Mouse (Mus musculus): ENCODE results near the gene Atp2b4. TPM values are rescaled to one million over a fixed set of nuclear protein-coding genes. Genes with fewer than 3 reads are reported as not detected.
A peak's percentile ranks its signal among the peaks of the same experiment; 100 is the strongest.

The Atp2b4 gene
- total and polyA plus RNA-seq, 3 experiments = 18.8 to 21.1 TPM; not detected in 1

DNA sequence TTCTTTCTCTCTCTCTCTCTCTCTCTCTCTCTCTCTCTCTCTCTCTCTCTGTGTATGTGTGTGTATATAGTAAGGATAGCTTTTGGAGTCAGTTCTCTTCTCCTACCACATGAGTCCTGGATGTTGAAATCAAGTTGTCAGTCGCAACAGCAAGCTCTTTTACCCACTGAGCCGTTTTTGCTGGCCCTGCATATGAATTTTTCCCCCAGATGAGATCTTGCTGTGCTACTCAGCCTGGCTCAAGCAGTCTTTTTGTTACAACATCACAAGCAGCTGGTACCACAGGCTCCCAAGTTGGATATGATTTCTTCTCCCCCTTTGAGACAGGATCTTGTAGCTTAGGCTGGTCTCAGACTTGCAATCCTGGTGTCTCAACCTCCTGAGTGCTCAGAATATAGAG, 17.7 kb upstream of the Atp2b4 start:
- H3K4me1 ChIP-seq (ENCODE audit: control insufficient read depth in 1 of 2, insufficient read depth in 2 of 2, low read length in 2 of 2) = peaks cover 8 to 47% of the 10 kb centered on the region in 2 experiments
- no peak overlapping the region for H3K27ac ChIP-seq (ENCODE audit: control insufficient read depth, low read depth, low read length)
- no peaks in the 10 kb centered on the region for H3K27me3 ChIP-seq (ENCODE audit: control insufficient read depth in 1 of 2, insufficient read depth in 2 of 2, low read length in 2 of 2)
- H3K9ac ChIP-seq (ENCODE audit: control insufficient read depth, low read depth, low read length, poor library complexity, severe bottlenecking) = no peak overlapping the region
- DNase-seq (ENCODE audit: low read depth, low spot score) = no peak
- no peak for TF ChIP-seq BHLHE40 (IDR thresholded peaks at IDR 0.05; ENCODE audit: borderline replicate concordance, low read depth, low read length)
- TF ChIP-seq RCOR1 (IDR thresholded peaks at IDR 0.05; ENCODE audit: low read depth, low read length) = no peak
- no peak for TF ChIP-seq TBP (IDR thresholded peaks at IDR 0.05; ENCODE audit: low read depth, low read length)
- TF ChIP-seq SIN3A (IDR thresholded peaks at IDR 0.05; ENCODE audit: low read length) = no peak
- no peak for TF ChIP-seq TCF12 (IDR thresholded peaks at IDR 0.05; ENCODE audit: low read depth, low read length)
- TF ChIP-seq USF1 (IDR thresholded peaks at IDR 0.05; ENCODE audit: low read depth, low read length) = no peak
- no peak for TF ChIP-seq ELF1 (IDR thresholded peaks at IDR 0.05; ENCODE audit: low read depth, low read length)
- TF ChIP-seq RAD21 (IDR thresholded peaks at IDR 0.05; ENCODE audit: low read depth, low read length) = no peak
- no peak for TF ChIP-seq POLR2AphosphoS5 (IDR thresholded peaks at IDR 0.05; ENCODE audit: borderline replicate concordance, low read depth, low read length)
- TF ChIP-seq ZMIZ1 (IDR thresholded peaks at IDR 0.05; ENCODE audit: low read depth, low read length) = no peak
- TF ChIP-seq KAT2A (conservative IDR thresholded peaks at IDR 0.05; ENCODE audit: low read depth, low read length) = no peak
- no peak for TF ChIP-seq USF2 (IDR thresholded peaks at IDR 0.05; ENCODE audit: borderline replicate concordance in 1 of 2, insufficient read depth in 1 of 2, low read depth in 1 of 2, low read length in 2 of 2)
- no peak for TF ChIP-seq MAFK (IDR thresholded peaks at IDR 0.05; ENCODE audit: borderline replicate concordance, low read depth, low read length)
- no peak for TF ChIP-seq ETS1 (IDR thresholded peaks at IDR 0.05; ENCODE audit: low read depth, low read length)
- no peak overlapping the region for H3K4me3 ChIP-seq (ENCODE audit: control insufficient read depth in 1 of 2, insufficient read depth in 1 of 2, low read depth in 2 of 2, low read length in 2 of 2)
- peaks cover 0 to 34% of the 10 kb centered on the region in 2 experiments; a peak in 2 of 4 replicates for H3K36me3 ChIP-seq (ENCODE audit: control insufficient read depth in 1 of 2, insufficient read depth in 2 of 2, low read length in 2 of 2)
- no peaks in the 10 kb centered on the region for H3K9me3 ChIP-seq (replicated peaks; ENCODE audit: insufficient read depth, low read length)
- no peaks in the 10 kb centered on the region for H3K79me2 ChIP-seq (ENCODE audit: control insufficient read depth, insufficient read depth, low read length, poor library complexity)

DNA sequence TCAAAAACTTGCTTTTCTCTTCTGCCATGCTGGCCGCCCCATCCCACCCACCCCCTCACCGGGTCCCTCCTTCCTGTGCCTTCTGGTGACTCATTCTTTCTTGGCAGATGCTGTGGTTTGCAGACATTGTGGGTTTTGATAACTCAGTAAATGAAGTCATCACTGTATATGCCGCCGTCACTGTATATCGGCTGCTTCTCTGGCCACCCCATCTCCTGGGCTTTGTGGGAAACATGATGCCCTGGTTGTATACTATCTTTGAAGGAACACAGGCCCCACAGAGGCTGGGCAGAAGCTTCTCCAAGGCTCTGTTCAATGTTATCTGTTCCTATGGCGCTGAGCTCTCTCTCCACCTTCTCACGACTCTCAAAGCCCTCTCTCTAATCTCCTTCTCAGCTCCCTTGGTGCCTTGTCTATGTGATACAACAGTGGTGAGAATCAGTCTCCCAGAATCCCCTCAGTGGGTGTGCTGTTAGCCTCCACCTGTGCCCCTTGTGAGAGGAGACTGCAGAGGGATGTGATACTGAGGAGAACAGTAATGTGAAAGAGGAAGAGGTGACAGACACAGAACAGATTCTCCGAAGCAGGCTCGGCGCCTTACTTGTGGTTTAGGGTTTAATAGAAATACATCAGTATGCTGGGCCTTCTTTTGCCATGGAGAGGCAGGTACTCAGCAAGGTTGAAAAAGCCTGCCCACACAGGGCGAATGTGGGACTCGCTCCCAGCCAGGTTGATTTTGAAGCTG, 15.1 kb upstream of the Atp2b4 start:
- Histone ChIP-seq H3K27me3 (ENCODE audit: control insufficient read depth in 1 of 2, insufficient read depth in 2 of 2, low read length in 2 of 2) (no peaks in the 10 kb centered on the region), H3K79me2 (ENCODE audit: control insufficient read depth, insufficient read depth, low read length, poor library complexity) (no peaks in the 10 kb centered on the region), H3K9ac (ENCODE audit: control insufficient read depth, low read depth, low read length, poor library complexity, severe bottlenecking) (peak overlapping the region; percentile 59), H3K27ac (ENCODE audit: control insufficient read depth, low read depth, low read length) (peak overlapping the region; percentile 94), H3K4me1 (ENCODE audit: control insufficient read depth in 1 of 2, insufficient read depth in 2 of 2, low read length in 2 of 2) (peaks cover 8 to 31% of the 10 kb centered on the region in 2 experiments), H3K9me3 (replicated peaks; ENCODE audit: insufficient read depth, low read length) (no peaks in the 10 kb centered on the region), H3K36me3 (ENCODE audit: control insufficient read depth in 1 of 2, insufficient read depth in 2 of 2, low read length in 2 of 2) (peaks cover 0 to 27% of the 10 kb centered on the region in 2 experiments; a peak in 2 of 4 replicates), H3K4me3 (ENCODE audit: control insufficient read depth in 1 of 2, insufficient read depth in 1 of 2, low read depth in 2 of 2, low read length in 2 of 2) (peak overlapping the region; percentile 2 to 38)
- TF ChIP-seq MYC (IDR thresholded peaks at IDR 0.05; ENCODE audit: low read depth, low read length) = no peak
- TF ChIP-seq GABPA (IDR thresholded peaks at IDR 0.05; ENCODE audit: low read depth, low read length) = no peak
- TF ChIP-seq HCFC1 (IDR thresholded peaks at IDR 0.05; ENCODE audit: low read depth, low read length) = 0 out of 2 replicates have a peak, but pooled peaks have one; percentile 26
- peak; percentile 63 to 80 for TF ChIP-seq EP300 (IDR thresholded peaks at IDR 0.05; ENCODE audit: low read depth in 1 of 2, low read length in 2 of 2)
- peak; percentile 21; the same call in 1 of the 2 replicates for TF ChIP-seq SIN3A (IDR thresholded peaks at IDR 0.05; ENCODE audit: low read length)
- TF ChIP-seq TCF12 (IDR thresholded peaks at IDR 0.05; ENCODE audit: low read depth, low read length) = peak; percentile 48; the same call in 1 of the 2 replicates
- no peak; the same call in 1 of the 2 replicates for TF ChIP-seq BHLHE40 (IDR thresholded peaks at IDR 0.05; ENCODE audit: borderline replicate concordance, low read depth, low read length)
- peak; percentile 87; the same call in 1 of the 2 replicates for TF ChIP-seq JUND (IDR thresholded peaks at IDR 0.05; ENCODE audit: low read depth, low read length)
- no peak for TF ChIP-seq TBP (IDR thresholded peaks at IDR 0.05; ENCODE audit: low read depth, low read length)
- TF ChIP-seq GATA1 (IDR thresholded peaks at IDR 0.05; ENCODE audit: low read depth, low read length) = peak; percentile 67
- no peak for TF ChIP-seq USF2 (IDR thresholded peaks at IDR 0.05; ENCODE audit: borderline replicate concordance in 1 of 2, insufficient read depth in 1 of 2, low read depth in 1 of 2, low read length in 2 of 2)
- peak; percentile 96 for TF ChIP-seq ETS1 (IDR thresholded peaks at IDR 0.05; ENCODE audit: low read depth, low read length)
- TF ChIP-seq MAX (IDR thresholded peaks at IDR 0.05; ENCODE audit: low read length) = 0 out of 2 replicates have a peak, but pooled peaks have one; percentile 36
- peak; percentile 69 for TF ChIP-seq TAL1 (IDR thresholded peaks at IDR 0.05; ENCODE audit: low read length)
- TF ChIP-seq RCOR1 (IDR thresholded peaks at IDR 0.05; ENCODE audit: low read depth, low read length) = peak; percentile 23; the same call in 1 of the 2 replicates
- DNase-seq (ENCODE audit: low read depth, low spot score) = peak; percentile 89

Measured in MEL (cell line).